Mouse (Mus musculus): ENCODE measurements at regions not wholly inside any gene's neighbourhood (a gene's known extent, or its start where the extent isn't known, plus 50 kb on each side); places are given as distances from the start of the nearest gene placed in this dataset.

- peak; percentile 95 for DNase-seq
These were observed 2140.3 kb upstream of the Cdh20 start for GRCm38 (mm10) chr1:102628061-102628460.

- no peak for DNase-seq
These were observed 2123.9 kb upstream of the Cdh20 start for GRCm38 (mm10) chr1:102644379-102644778.

GRCm38 (mm10) chr1:102687367-102688070 lies 2080.8 kb upstream of the Cdh20 start:
- no peak for DNase-seq

- DNase-seq, result no peak
These were observed 2051.9 kb upstream of the Cdh20 start for GRCm38 (mm10) chr1:102716459-102716858.

- no peak for DNase-seq
These were observed 2034.3 kb upstream of the Cdh20 start for GRCm38 (mm10) chr1:102733991-102734390.

- no peak for DNase-seq
These were observed 2032.9 kb upstream of the Cdh20 start for GRCm38 (mm10) chr1:102735392-102735791.

- no peak for DNase-seq
These were observed 2010.4 kb upstream of the Cdh20 start for GRCm38 (mm10) chr1:102757941-102758340.
